ENCODE assay signal across 9 mouse cellular contexts in the genomic region with DNA sequence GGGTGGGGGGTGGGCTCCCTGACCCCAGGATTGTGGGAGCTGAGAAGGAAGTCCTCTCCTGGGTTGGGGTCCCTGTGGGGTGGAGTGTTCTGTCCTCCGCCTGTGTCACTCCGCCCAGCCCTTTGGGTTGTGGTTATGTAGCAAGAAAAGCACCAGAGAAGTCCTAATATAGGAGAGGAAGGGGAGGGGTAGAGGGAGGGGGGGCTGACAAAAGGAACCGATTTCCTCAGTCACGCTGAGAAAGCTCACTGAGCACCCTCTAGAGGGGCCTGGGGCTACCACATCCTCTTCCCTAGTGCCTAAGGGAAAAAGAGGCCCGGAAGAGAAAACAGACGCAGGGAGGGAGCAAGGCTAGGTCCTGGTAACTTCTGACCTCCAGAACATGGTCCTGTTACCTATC. TPM values are rescaled to one million over a fixed set of nuclear protein-coding genes. Genes with fewer than 3 reads are reported as not detected.
DNase-seq lines count a peak whose midpoint lies in the region; ATAC-seq and TF ChIP-seq lines count a peak whose summit lies in the region.
"Had no signal": no experiment of that assay in that cellular context is flagged by ENCODE, and none has a peak within 500 bp of the region (broad histone marks: within the 10 kb centered on the region; RNA-seq: fewer than 3 reads in every experiment).

No protein-coding gene starts in this region.

- no peaks in the 10 kb centered on the region for H3K9me3 ChIP-seq in lung, embryonic 14.5 days (ENCODE audit: low read depth, low read length)
- no peaks in the 10 kb centered on the region for H3K9me3 ChIP-seq in liver, postnatal 0 days (ENCODE audit: low read length)
- no peaks in the 10 kb centered on the region for H3K9me3 ChIP-seq in forebrain, postnatal 0 days (ENCODE audit: low read length)
- H3K9me3 ChIP-seq: embryonic facial prominence, embryonic 13.5 days had no signal

- no peak overlapping the region for H3K9ac ChIP-seq in lung, embryonic 14.5 days
- H3K9ac ChIP-seq in liver, postnatal 0 days (replicated peaks): no peak overlapping the region
- no peak overlapping the region for H3K9ac ChIP-seq in forebrain, postnatal 0 days
- H3K9ac ChIP-seq: embryonic facial prominence, embryonic 13.5 days had no signal

- H3K27ac ChIP-seq in lung, embryonic 14.5 days (ENCODE audit: low read depth): no peak overlapping the region
- peak overlapping the region; percentile 60 for H3K27ac ChIP-seq in liver, postnatal 0 days (ENCODE audit: low read depth)
- H3K27ac ChIP-seq in forebrain, postnatal 0 days (ENCODE audit: low read depth, low read length): no peak overlapping the region
- H3K27ac ChIP-seq: embryonic facial prominence, embryonic 13.5 days had no signal

- peak; percentile 55 for ATAC-seq in lung, embryonic 14.5 days (ENCODE audit: insufficient read depth)
- peak; percentile 26 for ATAC-seq in common myeloid progenitor, adult 5-6 weeks (replicated peaks; ENCODE audit: low read depth, poor library complexity, severe bottlenecking)
- ATAC-seq in liver, postnatal 0 days: peak; percentile 27
- no peak; the same call in 1 of the 2 replicates for ATAC-seq in forebrain, postnatal 0 days

- no peak for TF ChIP-seq POLR2A in lung, adult 2 months (IDR thresholded peaks at IDR 0.05; ENCODE audit: borderline replicate concordance, extremely low read depth, low read depth, low read length)

- TF ChIP-seq EP300 in liver, postnatal 0 days (IDR thresholded peaks at IDR 0.05; ENCODE audit: low read depth): no peak

- peak; percentile 51 for DNase-seq in lung, embryonic 14.5 days
- no peak for DNase-seq in lung, adult 2 months
- peak; percentile 28 for DNase-seq in liver, postnatal 0 days
- DNase-seq in thymus, postnatal 14 days: peak; percentile 82
- DNase-seq in layer of hippocampus, adult 18-20 months (ENCODE audit: low spot score in 2 of 2): no peak
- DNase-seq in adrenal gland, adult 8-10 months: no peak
- no peak for DNase-seq in forebrain, postnatal 0 days

- no peak overlapping the region for H3K4me2 ChIP-seq in lung, embryonic 14.5 days
- H3K4me2 ChIP-seq in liver, postnatal 0 days (ENCODE audit: low read depth, low read length): no peak overlapping the region
- no peak overlapping the region for H3K4me2 ChIP-seq in forebrain, postnatal 0 days (ENCODE audit: low read depth)
- H3K4me2 ChIP-seq: embryonic facial prominence, embryonic 13.5 days had no signal

- no peak overlapping the region for H3K4me3 ChIP-seq in lung, embryonic 14.5 days (ENCODE audit: low read depth, low read length)
- no peak overlapping the region for H3K4me3 ChIP-seq in lung, adult 2 months (replicated peaks; ENCODE audit: extremely low read depth, low read depth, low read length)
- H3K4me3 ChIP-seq in liver, postnatal 0 days (ENCODE audit: low read depth, low read length): no peak overlapping the region
- H3K4me3 ChIP-seq in forebrain, postnatal 0 days (ENCODE audit: low read depth, low read length): no peak overlapping the region
- H3K4me3 ChIP-seq: embryonic facial prominence, embryonic 13.5 days had no signal

- no peak for TF ChIP-seq CTCF in lung, embryonic 14.5 days (IDR thresholded peaks at IDR 0.05; ENCODE audit: low read depth)
- TF ChIP-seq CTCF in lung, adult 2 months (IDR thresholded peaks at IDR 0.05; ENCODE audit: insufficient read depth, low read length): no peak
- peak; percentile 25; the same call in 1 of the 2 replicates for TF ChIP-seq CTCF in liver, postnatal 0 days (IDR thresholded peaks at IDR 0.05; ENCODE audit: low read depth)
- no peak for TF ChIP-seq CTCF in forebrain, postnatal 0 days (IDR thresholded peaks at IDR 0.05; ENCODE audit: low read depth)

- no peaks in the 10 kb centered on the region for H3K27me3 ChIP-seq in lung, embryonic 14.5 days (ENCODE audit: insufficient read depth, low read length)
- H3K27me3 ChIP-seq in liver, postnatal 0 days (ENCODE audit: insufficient read depth, low read length): no peaks in the 10 kb centered on the region
- H3K27me3 ChIP-seq in forebrain, postnatal 0 days (ENCODE audit: insufficient read depth, low read length): no peaks in the 10 kb centered on the region
- H3K27me3 ChIP-seq: embryonic facial prominence, embryonic 13.5 days had no signal

- 0 out of 2 replicates have a peak, but pooled peaks cover 6% of the 10 kb centered on the region for H3K4me1 ChIP-seq in lung, embryonic 14.5 days (ENCODE audit: insufficient read depth)
- peaks cover 9% of the 10 kb centered on the region; the same call in 1 of the 2 replicates for H3K4me1 ChIP-seq in lung, adult 2 months (ENCODE audit: control insufficient read depth, insufficient read depth, low read length)
- peaks cover 9% of the 10 kb centered on the region for H3K4me1 ChIP-seq in liver, postnatal 0 days (ENCODE audit: insufficient read depth)
- no peaks in the 10 kb centered on the region for H3K4me1 ChIP-seq in forebrain, postnatal 0 days (ENCODE audit: insufficient read depth)

- H3K36me3 ChIP-seq in lung, embryonic 14.5 days (ENCODE audit: insufficient read depth): no peaks in the 10 kb centered on the region
- no peaks in the 10 kb centered on the region for H3K36me3 ChIP-seq in liver, postnatal 0 days (replicated peaks; ENCODE audit: insufficient read depth, low read length)
- H3K36me3 ChIP-seq in forebrain, postnatal 0 days (ENCODE audit: insufficient read depth): no peaks in the 10 kb centered on the region
- H3K36me3 ChIP-seq: embryonic facial prominence, embryonic 13.5 days had no signal

- 40% methylated on average over 6 of the region's 6 CpGs for WGBS in lung, embryonic 14.5 days
- 47% methylated on average over 6 of the region's 6 CpGs for WGBS in lung, adult 2 months
- 31% methylated on average over 6 of the region's 6 CpGs for WGBS in liver, postnatal 0 days (ENCODE audit: insufficient replicate concordance)
- WGBS in forebrain, postnatal 0 days: 56% methylated on average over 6 of the region's 6 CpGs

RNA-seq across cellular contexts. Expression of a gene that starts 33.4 kb away (rescaled TPM):
- 9.6 and 10.5 TPM in 2 replicates for polyA plus RNA-seq in lung, embryonic 14.5 days (2014; fragmentation: Nextera tagmentation; extraction: Ambion mirVana)
- polyA plus RNA-seq in lung, adult 2 months (2012; rRNA removed): 15.9 and 16.8 TPM in 2 replicates
- 24.6 and 29.9 TPM in 2 replicates for total RNA-seq in common myeloid progenitor, adult 5-6 weeks (2017)
- polyA plus RNA-seq in liver, postnatal 0 days (2015; fragmentation: Nextera tagmentation; extraction: Ambion mirVana): 1.3 and 1.5 TPM in 2 replicates
- under 1 TPM; 0.89 to 0.99 TPM for total RNA-seq in layer of hippocampus, adult 18-20 months (2021)
- total RNA-seq in adrenal gland, adult 8-10 months (2022): 10 to 100 TPM; 11.1 to 18.4 (median 13.9) TPM
- 0.54 and 1.8 TPM in 2 replicates for total RNA-seq in forebrain, postnatal 0 days (2014; rRNA removed)
- polyA plus RNA-seq in forebrain, postnatal 0 days (2015; fragmentation: Nextera tagmentation; extraction: Ambion mirVana): 0.13 and 0.24 TPM in 2 replicates

Comparison
In these comparisons a context has a peak if more than half of its experiments do, and no peak if none do; other contexts are left out.
1. DNase-seq: peak in lung, embryonic 14.5 days (single experiment), liver, postnatal 0 days (single experiment) and thymus, postnatal 14 days (single experiment); none in lung, adult 2 months (single experiment), layer of hippocampus, adult 18-20 months (0 of 2), adrenal gland, adult 8-10 months (single experiment) and forebrain, postnatal 0 days (single experiment).